Comparison of ENCODE assay signal across 21 mouse cellular contexts in genomic region chr14:35044268-35044667, GRCm38 (mm10).
DNase-seq lines count a peak whose midpoint lies in the region; ATAC-seq and TF ChIP-seq lines count a peak whose summit lies in the region.
"Had no signal": no experiment of that assay in that cellular context is flagged by ENCODE, and none has a peak within 500 bp of the region (broad histone marks: within the 10 kb centered on the region; RNA-seq: fewer than 3 reads in every experiment).

No protein-coding gene starts in this region.

- no peaks in the 10 kb centered on the region for H3K9me3 ChIP-seq in hindbrain, embryonic 11.5 days (ENCODE audit: control insufficient read depth, low read length)
- no peaks in the 10 kb centered on the region for H3K9me3 ChIP-seq in hindbrain, embryonic 13.5 days
- no peaks in the 10 kb centered on the region for H3K9me3 ChIP-seq in midbrain, embryonic 16.5 days (replicated peaks; ENCODE audit: control insufficient read depth, low read length, poor library complexity, severe bottlenecking)
- H3K9me3 ChIP-seq in midbrain, embryonic 13.5 days, result no peaks in the 10 kb centered on the region
- H3K9me3 ChIP-seq in neural tube, embryonic 13.5 days, result no peaks in the 10 kb centered on the region
- H3K9me3 ChIP-seq: embryonic facial prominence, embryonic 13.5 days; embryonic facial prominence, embryonic 15.5 days; forebrain, embryonic 10.5 days; forebrain, embryonic 12.5 days had no signal

- H3K27ac ChIP-seq in hindbrain, embryonic 11.5 days (ENCODE audit: low read depth, low read length), result no peak overlapping the region
- no peak overlapping the region for H3K27ac ChIP-seq in hindbrain, embryonic 13.5 days
- peak overlapping the region; percentile 55; the same call in 1 of the 2 replicates for H3K27ac ChIP-seq in layer of hippocampus, adult 2 months
- H3K27ac ChIP-seq in midbrain, embryonic 16.5 days (ENCODE audit: low read length), result no peak overlapping the region
- H3K27ac ChIP-seq in midbrain, embryonic 13.5 days, result no peak overlapping the region
- no peak overlapping the region for H3K27ac ChIP-seq in neural tube, embryonic 13.5 days (replicated peaks)
- H3K27ac ChIP-seq: embryonic facial prominence, embryonic 13.5 days; embryonic facial prominence, embryonic 15.5 days; forebrain, embryonic 10.5 days; forebrain, embryonic 12.5 days had no signal

- DNase-seq in hindbrain, embryonic 11.5 days (ENCODE audit: low spot score), result no peak
- DNase-seq in layer of hippocampus, adult 2 months (ENCODE audit: low spot score in 2 of 2), result no peak
- DNase-seq in layer of hippocampus, postnatal 14 days (ENCODE audit: low spot score in 2 of 2), result no peak
- DNase-seq in gastrocnemius, postnatal 36 days, result no peak
- DNase-seq: adrenal gland, adult 2 months; adrenal gland, postnatal 10 days; adrenal gland, postnatal 25 days; cerebellum, adult 11 months; cerebellum, adult 18-20 months; cerebellum, adult 8-10 months; cerebellum, adult 9-11 months; embryo, embryonic 11 days had no signal

- 0 out of 2 replicates have a peak, but pooled peaks have one; percentile 10 for ATAC-seq in hindbrain, embryonic 11.5 days (ENCODE audit: low FRiP score)
- no peak for ATAC-seq in hindbrain, embryonic 13.5 days (ENCODE audit: low FRiP score)
- ATAC-seq in midbrain, embryonic 16.5 days, result 0 out of 2 replicates have a peak, but pooled peaks have one; percentile 23
- no peak for ATAC-seq in midbrain, embryonic 13.5 days
- 0 out of 2 replicates have a peak, but pooled peaks have one; percentile 50 for ATAC-seq in neural tube, embryonic 13.5 days (ENCODE audit: low read depth)

- WGBS in hindbrain, embryonic 11.5 days, result 51% methylated on average over 5 of the region's 5 CpGs
- WGBS in hindbrain, embryonic 13.5 days, result 59% methylated on average over 5 of the region's 5 CpGs
- WGBS in midbrain, embryonic 16.5 days, result 62% methylated on average over 5 of the region's 5 CpGs
- 61% methylated on average over 5 of the region's 5 CpGs for WGBS in midbrain, embryonic 13.5 days
- WGBS in neural tube, embryonic 13.5 days, result 53% methylated on average over 5 of the region's 5 CpGs

- no peaks in the 10 kb centered on the region for H3K4me1 ChIP-seq in hindbrain, embryonic 11.5 days (replicated peaks; ENCODE audit: control insufficient read depth, insufficient read depth, low read length)
- H3K4me1 ChIP-seq in hindbrain, embryonic 13.5 days (replicated peaks), result 0 out of 2 replicates have a peak, but pooled peaks cover 2% of the 10 kb centered on the region
- H3K4me1 ChIP-seq in midbrain, embryonic 16.5 days (ENCODE audit: control insufficient read depth, insufficient read depth, low read length), result no peaks in the 10 kb centered on the region
- H3K4me1 ChIP-seq in midbrain, embryonic 13.5 days (replicated peaks), result no peaks in the 10 kb centered on the region
- 0 out of 2 replicates have a peak, but pooled peaks cover 5% of the 10 kb centered on the region for H3K4me1 ChIP-seq in neural tube, embryonic 13.5 days (replicated peaks)
- H3K4me1 ChIP-seq: embryonic facial prominence, embryonic 13.5 days; embryonic facial prominence, embryonic 15.5 days; forebrain, embryonic 12.5 days had no signal

- no peak overlapping the region for H3K4me3 ChIP-seq in hindbrain, embryonic 11.5 days (ENCODE audit: low read depth, low read length)
- H3K4me3 ChIP-seq in hindbrain, embryonic 13.5 days, result no peak overlapping the region
- no peak overlapping the region for H3K4me3 ChIP-seq in layer of hippocampus, adult 2 months
- H3K4me3 ChIP-seq in midbrain, embryonic 16.5 days (ENCODE audit: low read depth, low read length), result no peak overlapping the region
- no peak overlapping the region for H3K4me3 ChIP-seq in midbrain, embryonic 13.5 days (replicated peaks)
- no peak overlapping the region for H3K4me3 ChIP-seq in neural tube, embryonic 13.5 days
- H3K4me3 ChIP-seq: embryonic facial prominence, embryonic 13.5 days; embryonic facial prominence, embryonic 15.5 days; erythroblast, embryonic 14.5 days; forebrain, embryonic 10.5 days; forebrain, embryonic 12.5 days had no signal

- H3K9ac ChIP-seq in hindbrain, embryonic 11.5 days (ENCODE audit: low read depth, low read length), result no peak overlapping the region
- H3K9ac ChIP-seq in hindbrain, embryonic 13.5 days, result no peak overlapping the region
- no peak overlapping the region for H3K9ac ChIP-seq in midbrain, embryonic 16.5 days (ENCODE audit: low read depth, low read length)
- H3K9ac ChIP-seq in midbrain, embryonic 13.5 days (replicated peaks), result no peak overlapping the region
- no peak overlapping the region for H3K9ac ChIP-seq in neural tube, embryonic 13.5 days
- H3K9ac ChIP-seq: embryonic facial prominence, embryonic 13.5 days; embryonic facial prominence, embryonic 15.5 days; forebrain, embryonic 12.5 days had no signal

- no peak for TF ChIP-seq CTCF in layer of hippocampus, adult 2 months (conservative IDR thresholded peaks at IDR 0.05)

- H3K4me2 ChIP-seq in hindbrain, embryonic 11.5 days (replicated peaks; ENCODE audit: low read depth, low read length), result no peak overlapping the region
- H3K4me2 ChIP-seq in hindbrain, embryonic 13.5 days, result no peak overlapping the region
- H3K4me2 ChIP-seq in midbrain, embryonic 16.5 days (ENCODE audit: low read length), result no peak overlapping the region
- no peak overlapping the region for H3K4me2 ChIP-seq in midbrain, embryonic 13.5 days (replicated peaks)
- no peak overlapping the region for H3K4me2 ChIP-seq in neural tube, embryonic 13.5 days
- H3K4me2 ChIP-seq: embryonic facial prominence, embryonic 13.5 days; embryonic facial prominence, embryonic 15.5 days; forebrain, embryonic 12.5 days had no signal

- no peaks in the 10 kb centered on the region for H3K27me3 ChIP-seq in hindbrain, embryonic 11.5 days (ENCODE audit: control insufficient read depth, insufficient read depth, low read length)
- H3K27me3 ChIP-seq in hindbrain, embryonic 13.5 days, result no peaks in the 10 kb centered on the region
- no peaks in the 10 kb centered on the region for H3K27me3 ChIP-seq in midbrain, embryonic 16.5 days (ENCODE audit: control insufficient read depth, insufficient read depth, low read depth, low read length)
- H3K27me3 ChIP-seq in midbrain, embryonic 13.5 days, result no peaks in the 10 kb centered on the region
- H3K27me3 ChIP-seq in neural tube, embryonic 13.5 days, result no peaks in the 10 kb centered on the region
- H3K27me3 ChIP-seq: embryonic facial prominence, embryonic 13.5 days; embryonic facial prominence, embryonic 15.5 days; forebrain, embryonic 12.5 days had no signal

- H3K36me3 ChIP-seq in hindbrain, embryonic 11.5 days (ENCODE audit: control insufficient read depth, insufficient read depth, low read length), result no peaks in the 10 kb centered on the region
- no peaks in the 10 kb centered on the region for H3K36me3 ChIP-seq in hindbrain, embryonic 13.5 days
- no peaks in the 10 kb centered on the region for H3K36me3 ChIP-seq in midbrain, embryonic 16.5 days (ENCODE audit: control insufficient read depth, insufficient read depth, low read length)
- no peaks in the 10 kb centered on the region for H3K36me3 ChIP-seq in midbrain, embryonic 13.5 days
- no peaks in the 10 kb centered on the region for H3K36me3 ChIP-seq in neural tube, embryonic 13.5 days
- H3K36me3 ChIP-seq: embryonic facial prominence, embryonic 13.5 days; embryonic facial prominence, embryonic 15.5 days; forebrain, embryonic 10.5 days; forebrain, embryonic 12.5 days had no signal

- intact Hi-C loops in gastrocnemius, postnatal 36 days (cut with DNase I), result no loop called here

Comparison
In these comparisons a context has a peak if more than half of its experiments do, and no peak if none do; other contexts are left out.
1. ATAC-seq: peak in hindbrain, embryonic 11.5 days (single experiment), midbrain, embryonic 16.5 days (single experiment) and neural tube, embryonic 13.5 days (single experiment); none in hindbrain, embryonic 13.5 days (single experiment) and midbrain, embryonic 13.5 days (single experiment).